Mouse (Mus musculus): ENCODE results near the gene Irf6.

Gene Irf6

DNA sequence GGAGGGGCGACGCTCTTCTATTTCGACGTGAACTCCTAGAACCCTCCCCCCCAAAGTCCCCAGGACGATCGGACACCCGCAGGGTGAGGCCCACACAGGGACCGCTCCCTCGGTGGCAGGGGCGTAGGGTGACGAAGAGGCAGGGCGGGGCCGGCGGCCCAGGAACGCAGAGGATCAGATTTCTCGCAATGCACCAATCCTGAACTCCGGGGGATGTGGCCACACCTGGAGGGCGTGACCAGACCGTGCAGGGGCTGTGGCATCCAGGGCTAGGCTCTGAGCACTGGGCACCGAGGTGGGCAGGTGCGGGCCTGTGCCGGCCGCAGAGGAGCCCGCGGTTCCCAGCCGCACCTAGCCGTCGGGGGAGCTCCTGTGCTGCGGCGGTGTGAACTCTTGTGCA lies at the start of gene Irf6:
TSS of gene Irf6 (plus strand) at position 240 of the 400 bp plus-strand sequence.
- no peak for ATAC-seq (ENCODE audit: insufficient number of reproducible peaks, low FRiP score, low TSS enrichment)

DNA sequence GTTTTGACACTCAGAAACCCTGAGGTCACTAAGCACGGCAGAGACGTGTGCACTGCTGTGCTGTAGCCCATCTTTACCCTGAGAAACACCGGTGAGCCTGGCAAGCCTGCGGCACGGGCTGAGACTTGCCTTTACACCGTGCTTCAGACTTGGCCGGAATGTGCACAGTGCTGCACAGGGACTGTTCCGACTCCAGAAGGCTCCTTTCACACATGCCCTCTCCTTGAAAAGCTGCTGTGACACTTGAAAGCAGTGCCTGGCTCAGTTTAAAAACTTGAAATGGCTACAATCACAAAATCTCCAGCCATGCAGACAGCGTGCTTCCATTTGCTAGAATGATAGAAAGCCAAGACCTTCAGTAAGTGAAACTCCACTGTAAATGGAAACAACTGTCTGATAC lies 40.8 kb upstream of the Irf6 start:
- ATAC-seq (ENCODE audit: insufficient number of reproducible peaks, low FRiP score, low TSS enrichment): no peak

DNA sequence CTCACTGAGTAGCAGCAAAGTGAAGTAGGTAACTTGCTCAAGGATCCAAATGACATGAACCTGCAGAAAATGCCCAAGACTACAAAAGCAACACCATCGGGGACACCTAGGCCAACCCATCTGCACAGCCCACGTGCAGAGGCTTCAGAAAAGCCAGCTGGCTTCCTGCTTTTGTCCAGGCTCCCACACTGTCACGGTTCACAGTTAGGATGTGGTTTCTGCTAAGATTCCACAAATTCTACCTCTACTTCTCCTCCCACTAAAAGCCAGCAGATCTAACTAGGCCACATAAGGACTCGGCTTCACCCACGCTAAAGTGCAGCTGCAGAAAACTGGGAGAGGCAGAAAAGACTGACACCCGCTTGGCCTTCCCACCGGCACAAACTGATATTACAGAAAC lies 30.1 kb upstream of the Irf6 start:
- ATAC-seq (ENCODE audit: insufficient number of reproducible peaks, low FRiP score, low TSS enrichment): no peak

DNA sequence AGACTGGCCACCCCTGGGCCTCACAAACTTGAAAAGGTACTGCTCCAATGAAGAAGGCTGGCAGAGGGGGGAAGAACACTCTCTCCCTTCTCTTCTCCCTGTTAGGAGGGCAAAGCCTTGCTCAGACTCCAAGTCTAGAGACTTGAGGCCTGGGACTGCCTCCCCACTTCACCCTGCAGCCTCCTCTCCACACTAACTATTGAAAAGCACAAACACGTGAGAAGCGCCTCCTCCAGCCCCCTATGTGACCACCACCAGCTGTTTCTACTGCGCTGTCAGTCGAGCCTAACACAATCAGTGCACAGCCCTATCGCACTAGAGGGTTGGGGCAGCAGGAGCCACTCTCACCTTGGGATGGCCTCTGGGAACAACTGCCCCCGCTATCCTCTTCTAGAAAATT lies 29.6 kb upstream of the Irf6 start:
- ATAC-seq (ENCODE audit: insufficient number of reproducible peaks, low FRiP score, low TSS enrichment): no peak

DNA sequence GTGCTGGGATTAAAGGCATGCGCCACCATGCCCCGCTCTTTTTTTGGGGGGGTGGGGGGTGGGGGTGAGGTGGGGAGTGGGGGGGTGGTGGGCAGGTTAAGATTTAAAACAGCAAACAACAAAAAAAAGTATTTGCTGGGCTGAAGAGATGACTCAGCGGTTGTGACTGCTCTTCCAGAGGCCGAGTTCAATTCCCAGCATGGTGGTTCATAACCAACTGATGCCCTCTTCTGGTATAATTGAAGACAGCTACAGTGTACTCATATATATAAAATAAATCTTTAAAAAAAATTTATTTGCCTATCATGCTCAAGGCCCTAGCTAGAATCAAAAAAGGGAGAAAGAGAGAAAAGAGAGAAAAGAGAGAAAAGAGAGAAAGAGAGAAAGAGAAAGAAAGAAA lies 27.1 kb upstream of the Irf6 start:
- ATAC-seq (ENCODE audit: insufficient number of reproducible peaks, low FRiP score, low TSS enrichment): no peak

DNA sequence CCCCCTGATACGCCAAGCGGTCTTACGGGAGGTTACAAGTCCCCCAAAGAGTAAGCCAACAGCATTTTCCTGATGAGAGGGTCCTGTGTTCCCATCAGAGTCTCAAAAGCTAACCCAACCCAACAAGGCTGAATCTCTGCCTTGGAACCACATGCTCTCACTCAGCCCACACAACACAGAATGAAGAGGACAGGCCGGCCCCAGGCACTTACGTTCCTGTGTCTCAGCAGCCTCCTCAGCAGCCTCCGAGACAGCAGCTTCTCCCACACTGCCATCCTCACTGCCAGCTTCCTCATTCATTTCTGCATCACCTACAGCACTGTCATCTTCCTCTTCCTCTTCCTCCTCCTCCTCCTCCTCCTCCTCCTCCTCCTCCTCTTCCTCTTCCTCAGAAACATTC lies 24.9 kb upstream of the Irf6 start:
- ATAC-seq (ENCODE audit: insufficient number of reproducible peaks, low FRiP score, low TSS enrichment): no peak

DNA sequence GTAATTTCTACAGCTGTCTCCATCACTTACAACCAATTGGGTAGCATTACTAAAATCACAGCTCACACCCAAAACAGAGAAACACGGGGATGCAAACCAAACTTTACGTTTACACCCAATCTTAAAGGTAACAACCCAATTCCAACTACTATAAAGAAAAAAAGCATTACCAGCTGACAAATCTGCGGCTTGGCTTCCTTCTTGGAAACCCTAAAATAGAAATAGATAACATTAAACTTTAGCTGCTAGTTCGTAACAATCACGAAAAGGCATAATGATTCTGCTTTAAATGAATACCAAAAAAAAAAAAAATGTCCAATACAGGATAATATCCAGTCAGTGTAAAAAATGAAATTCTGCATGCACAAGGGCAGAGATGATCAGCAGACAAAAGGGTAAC lies 23.6 kb upstream of the Irf6 start:
- ATAC-seq (ENCODE audit: insufficient number of reproducible peaks, low FRiP score, low TSS enrichment): no peak

DNA sequence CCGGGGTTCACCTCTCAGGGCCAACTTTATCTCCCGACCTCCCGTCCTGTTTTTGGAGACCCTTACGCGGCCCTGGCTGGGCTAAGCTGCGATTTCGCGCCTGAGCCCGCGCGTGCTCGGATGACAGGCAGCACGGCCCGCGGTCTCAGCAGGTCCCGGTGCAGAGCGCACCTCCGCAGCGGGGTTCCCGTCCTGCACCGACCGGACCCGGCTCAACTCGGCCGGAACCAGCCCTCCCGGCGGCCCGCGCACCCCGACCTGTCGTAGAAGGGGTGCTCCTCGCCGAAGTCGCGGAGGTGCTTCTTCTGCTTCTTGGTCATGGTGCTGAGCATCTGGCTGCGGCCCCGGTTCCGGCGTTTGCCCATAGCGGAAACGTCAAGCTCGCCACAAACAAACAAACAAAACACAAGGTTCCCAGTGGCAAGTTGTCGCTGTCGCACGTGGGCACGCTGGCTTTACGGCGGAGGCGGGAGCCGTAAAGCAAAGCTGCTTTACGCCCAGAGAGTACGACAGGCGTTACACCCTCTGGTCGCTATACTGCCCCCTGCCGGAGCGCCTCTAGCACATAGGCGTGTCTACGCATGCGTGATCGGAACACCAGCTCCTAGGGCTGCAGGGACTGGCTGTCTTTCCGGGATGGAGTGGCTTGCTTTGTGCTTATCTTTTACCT lies 23.0 kb upstream of the Irf6 start, which contains the start of gene Diexf:
TSS of gene Diexf (minus strand) at position 487 of the 670 bp plus-strand sequence.
- ATAC-seq (ENCODE audit: insufficient number of reproducible peaks, low FRiP score, low TSS enrichment): peak; percentile 95

DNA sequence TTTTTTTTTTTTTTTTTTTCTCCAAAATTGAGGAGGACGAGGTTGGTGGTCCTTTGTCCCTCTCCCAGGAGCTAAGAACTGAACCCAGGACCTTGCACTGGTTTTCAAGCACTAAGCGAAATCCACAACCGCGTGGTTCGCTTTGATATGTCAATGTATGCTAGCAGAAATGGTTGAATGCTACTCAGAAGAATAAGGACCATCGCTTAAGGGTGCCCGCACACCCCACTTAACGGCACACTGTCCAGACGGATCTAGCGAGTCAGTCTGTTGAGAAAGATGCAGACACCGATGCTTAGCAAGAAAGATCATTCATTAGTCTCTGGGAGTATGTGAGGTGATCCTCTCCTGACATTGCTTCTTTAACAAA lies 22.5 kb upstream of the Irf6 start:
- ATAC-seq (ENCODE audit: insufficient number of reproducible peaks, low FRiP score, low TSS enrichment): peak; percentile 42

DNA sequence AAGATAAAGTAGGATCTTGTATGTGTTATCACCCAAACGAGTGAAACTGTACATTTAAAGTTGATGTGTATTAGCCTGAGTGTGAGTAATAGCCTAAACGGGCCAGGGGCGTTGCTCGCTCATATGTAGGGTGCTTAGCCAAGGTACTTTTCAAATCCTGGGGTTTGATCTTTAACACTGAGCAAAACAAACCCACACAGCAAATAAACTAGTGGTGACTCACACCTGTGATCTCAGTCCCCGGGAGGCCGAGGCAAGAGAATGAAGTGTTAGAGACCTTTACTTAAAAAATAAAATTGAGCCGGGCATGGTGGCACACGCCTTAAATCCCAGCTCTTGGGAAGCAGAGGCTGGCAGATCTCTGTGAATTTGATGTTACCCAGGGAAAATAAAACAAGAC lies 22.1 kb upstream of the Irf6 start:
- 0 out of 2 replicates have a peak, but pooled peaks have one; percentile 8 for ATAC-seq (ENCODE audit: insufficient number of reproducible peaks, low FRiP score, low TSS enrichment)

DNA sequence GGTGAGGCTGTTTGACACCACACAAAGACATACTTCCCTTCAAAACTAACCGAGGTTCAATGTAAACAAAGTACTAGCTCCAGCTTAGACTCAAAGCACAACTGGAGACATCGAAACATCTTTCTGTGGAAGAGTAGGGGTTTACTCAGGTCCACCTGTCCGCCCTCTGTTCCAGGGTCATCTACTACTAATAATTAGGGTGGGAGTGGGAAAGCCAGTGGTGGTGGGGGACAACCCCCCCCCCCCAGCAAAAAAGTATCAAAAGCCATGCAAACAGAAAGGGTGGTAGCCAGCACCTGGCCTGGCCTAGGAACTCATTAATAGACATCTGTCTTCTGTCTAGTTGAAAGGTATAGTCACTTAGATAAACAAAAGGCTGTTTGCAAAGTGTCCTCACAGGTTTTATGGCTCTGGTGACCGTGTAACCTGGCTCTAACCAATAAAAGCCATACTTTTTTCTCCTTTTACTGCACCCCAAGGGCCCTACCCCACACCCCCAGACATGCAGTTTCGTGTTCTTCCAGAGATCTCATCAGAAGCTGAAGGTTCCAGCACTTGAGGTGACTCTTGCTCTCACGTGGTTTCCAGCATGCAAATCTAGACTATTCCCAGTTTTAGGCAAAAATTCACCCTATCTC lies 21.5 kb upstream of the Irf6 start:
- no peak for ATAC-seq (ENCODE audit: insufficient number of reproducible peaks, low FRiP score, low TSS enrichment)

DNA sequence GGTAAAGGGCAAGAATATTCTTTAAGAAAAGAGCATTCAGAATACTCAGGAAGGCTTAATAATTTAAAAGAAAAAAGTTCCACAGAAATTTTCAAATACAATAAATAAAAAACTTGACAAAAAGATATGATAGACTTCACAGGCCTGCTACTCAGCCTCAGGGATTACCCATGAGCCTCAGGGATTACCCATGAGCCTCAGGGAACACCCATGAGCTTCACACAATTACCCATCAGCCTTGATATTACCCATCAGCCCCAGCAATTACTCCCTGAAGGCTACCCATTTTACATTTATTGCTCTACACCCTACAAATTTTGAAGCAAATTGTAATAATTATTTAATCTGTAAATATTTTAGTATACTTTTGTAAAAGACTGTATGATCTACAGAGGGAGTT lies 20.5 kb upstream of the Irf6 start:
- no peak for ATAC-seq (ENCODE audit: insufficient number of reproducible peaks, low FRiP score, low TSS enrichment)

DNA sequence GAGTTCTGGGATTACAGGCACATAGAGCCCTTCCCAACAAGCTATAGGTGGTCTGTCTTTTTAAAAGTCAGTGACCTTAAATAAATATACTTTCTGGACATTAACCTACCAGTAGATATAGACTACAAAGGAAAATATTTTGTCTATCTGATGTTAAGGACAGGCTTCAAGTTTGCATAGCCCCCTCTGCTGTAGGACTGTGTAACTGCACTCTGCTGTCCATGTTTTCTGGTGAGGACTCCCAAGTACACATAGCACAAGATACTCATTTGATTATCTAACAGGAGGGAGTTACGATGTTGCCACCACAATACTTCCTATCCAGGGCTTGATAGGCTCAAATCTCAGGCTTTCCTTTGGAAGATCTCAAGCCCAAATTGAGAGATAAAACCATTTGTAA lies 19.2 kb upstream of the Irf6 start:
- no peak for ATAC-seq (ENCODE audit: insufficient number of reproducible peaks, low FRiP score, low TSS enrichment)

DNA sequence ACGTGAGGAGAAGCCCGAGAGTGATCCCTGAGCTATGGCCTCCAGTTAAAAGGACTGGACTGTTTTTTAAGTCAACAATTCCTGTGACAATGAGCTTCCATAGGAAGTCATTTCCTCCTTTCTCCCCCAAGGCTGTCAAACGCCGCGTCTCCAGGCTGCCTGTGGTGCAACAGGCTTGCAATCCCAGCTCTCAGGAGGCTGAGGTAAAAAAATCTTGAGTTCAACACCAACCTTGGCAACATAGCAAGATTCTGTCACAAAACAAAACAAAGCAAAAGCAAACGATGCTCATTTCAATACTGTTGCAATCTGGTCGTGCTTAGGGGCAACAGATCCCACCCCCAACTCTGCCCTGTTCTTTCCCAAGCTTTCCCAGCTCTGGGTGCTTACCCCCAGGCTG lies 14.8 kb upstream of the Irf6 start:
- ATAC-seq (ENCODE audit: insufficient number of reproducible peaks, low FRiP score, low TSS enrichment): no peak

DNA sequence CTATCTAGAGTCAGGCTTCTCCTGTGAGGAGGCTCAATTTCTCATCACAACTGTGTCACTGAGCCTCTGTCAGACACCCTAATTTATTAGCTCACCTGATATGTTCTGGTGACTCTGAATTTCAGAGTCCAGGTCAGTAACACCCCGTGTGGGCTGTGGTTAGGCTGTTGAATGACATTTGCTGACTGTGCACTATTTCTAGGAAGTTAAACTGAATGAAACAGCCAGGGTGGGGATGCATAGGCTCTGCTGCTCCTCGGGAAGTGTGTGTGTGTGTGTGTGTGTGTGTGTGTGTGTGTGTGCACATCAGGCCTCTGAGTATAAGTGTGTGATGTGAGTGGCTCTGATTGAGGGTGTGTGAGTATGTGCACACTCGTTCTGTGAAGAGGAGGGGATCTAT lies 14.2 kb upstream of the Irf6 start:
- no peak for ATAC-seq (ENCODE audit: insufficient number of reproducible peaks, low FRiP score, low TSS enrichment)

DNA sequence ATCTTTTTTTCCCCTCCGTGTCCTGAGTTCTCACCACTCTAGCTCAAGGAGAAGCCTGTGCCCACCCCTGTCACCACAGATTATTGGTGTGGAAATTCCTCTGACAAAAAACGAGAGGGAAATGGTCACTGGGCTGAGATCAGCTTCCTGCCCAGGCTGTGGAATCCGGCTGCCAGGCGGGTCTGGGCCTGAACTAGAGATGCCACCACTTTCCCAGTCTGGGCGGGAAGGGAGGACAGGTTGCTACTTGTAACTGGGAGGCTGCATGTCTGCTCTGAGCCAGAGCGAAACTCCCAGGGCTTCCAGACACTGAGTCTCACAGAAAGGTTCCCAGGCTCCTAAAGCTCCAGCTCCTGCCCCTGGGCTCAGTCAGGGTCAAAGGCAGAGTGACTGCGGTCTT lies 11.8 kb upstream of the Irf6 start:
- no peak for ATAC-seq (ENCODE audit: insufficient number of reproducible peaks, low FRiP score, low TSS enrichment)

DNA sequence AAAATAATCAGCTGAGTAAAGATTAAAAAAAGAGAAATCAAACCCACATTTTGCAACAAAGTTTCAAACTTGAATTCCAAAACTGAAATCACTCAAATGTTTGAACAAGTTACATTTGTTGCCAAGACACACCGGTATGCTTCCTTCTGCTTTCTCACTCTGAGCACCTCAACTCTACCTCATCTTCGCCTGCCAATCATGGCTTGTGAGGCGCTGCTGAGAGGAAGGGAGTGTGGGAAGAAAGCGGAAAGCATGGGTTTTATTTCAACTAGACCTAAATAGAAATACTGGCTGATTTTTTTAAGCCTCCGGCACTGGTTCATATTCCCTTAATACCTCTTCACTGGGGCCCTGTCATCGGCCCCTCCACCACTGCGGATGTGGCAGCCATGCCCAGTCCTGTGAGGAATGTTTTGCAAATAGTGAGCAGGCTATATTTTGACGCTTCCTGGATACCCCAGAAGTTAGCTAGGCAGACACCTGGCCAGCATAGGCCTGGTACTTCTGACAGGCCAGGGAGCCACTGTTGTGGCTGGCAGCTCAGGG lies 10.3 kb upstream of the Irf6 start:
- ATAC-seq (ENCODE audit: insufficient number of reproducible peaks, low FRiP score, low TSS enrichment): no peak

DNA sequence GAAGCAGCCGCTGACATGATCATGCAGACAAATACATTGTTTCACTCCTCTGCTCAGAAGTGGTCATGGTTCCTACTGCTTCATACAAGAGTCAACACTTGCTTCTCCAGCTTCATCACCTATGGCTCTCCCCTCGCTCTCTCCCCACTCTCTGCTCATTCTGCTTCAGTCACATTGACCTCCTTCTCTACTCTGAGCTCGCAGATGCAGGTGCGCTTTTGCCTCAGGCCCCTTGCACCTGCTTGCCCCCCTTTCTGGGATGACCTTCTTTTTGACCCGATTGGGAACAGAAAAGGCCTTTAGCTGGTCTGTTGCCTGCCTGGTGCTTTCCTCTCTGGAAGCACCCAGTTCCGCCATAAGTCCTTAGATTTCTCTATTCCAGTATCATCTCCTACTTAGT lies 8.4 kb upstream of the Irf6 start:
- ATAC-seq (ENCODE audit: insufficient number of reproducible peaks, low FRiP score, low TSS enrichment): no peak

DNA sequence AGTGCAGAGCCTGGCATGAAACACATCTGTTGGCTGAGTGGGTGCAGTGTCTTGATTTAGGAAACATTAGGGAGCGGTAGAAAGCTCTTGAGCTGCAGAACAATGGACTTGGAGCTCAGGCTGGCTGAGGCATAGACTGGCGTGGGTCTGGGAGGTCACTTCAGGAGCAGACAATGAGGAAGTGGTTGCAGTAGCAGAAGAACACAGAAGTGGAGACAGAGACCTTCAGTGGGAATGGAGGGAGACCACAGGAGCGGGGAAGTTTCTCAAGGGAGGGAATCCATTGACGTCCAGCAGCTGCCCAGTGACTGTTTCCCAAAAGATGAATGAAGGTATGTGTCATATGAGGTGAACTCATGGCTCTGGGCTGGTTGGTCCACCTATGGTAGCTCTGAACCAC lies 7.8 kb upstream of the Irf6 start:
- no peak for ATAC-seq (ENCODE audit: insufficient number of reproducible peaks, low FRiP score, low TSS enrichment)

DNA sequence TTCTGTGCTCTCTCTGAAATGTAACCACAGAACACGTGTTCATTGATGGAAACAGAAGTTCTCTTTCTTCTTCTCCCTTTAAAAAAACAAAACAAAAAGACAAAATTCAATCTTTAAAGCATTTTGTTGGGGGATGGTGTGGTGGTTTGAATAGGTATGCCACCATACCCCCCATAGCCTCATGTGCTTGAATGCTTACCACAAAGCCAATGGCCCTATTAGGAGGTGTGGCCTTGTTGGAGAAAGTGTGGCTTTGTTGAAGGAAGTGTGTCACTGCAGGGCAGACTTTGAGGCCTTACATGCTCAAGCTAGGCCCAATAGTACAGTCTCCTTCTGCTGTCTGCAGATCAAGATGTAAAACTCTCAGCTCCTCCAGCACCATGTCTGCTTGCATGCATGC lies 6.5 kb upstream of the Irf6 start:
- ATAC-seq (ENCODE audit: insufficient number of reproducible peaks, low FRiP score, low TSS enrichment): no peak

DNA sequence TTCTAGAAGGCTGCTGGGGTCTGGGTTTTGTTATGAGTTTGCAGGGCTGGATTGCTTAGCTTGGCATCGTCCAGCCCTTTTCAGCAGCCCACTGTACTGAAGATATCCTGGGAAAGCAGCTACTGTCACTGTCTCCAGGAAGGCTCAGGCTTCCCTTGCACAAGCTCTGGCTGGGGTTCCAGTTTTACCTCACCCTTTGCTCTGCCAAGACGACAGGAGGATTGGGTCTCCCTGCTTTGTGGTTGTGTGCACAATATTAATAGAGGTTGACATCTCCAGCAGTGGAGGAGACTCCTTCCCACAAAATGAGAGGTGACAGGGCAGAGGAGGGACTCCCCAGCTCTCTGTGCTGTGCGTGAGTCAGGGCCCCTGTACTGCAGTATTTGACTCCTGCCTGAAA lies 3.7 kb upstream of the Irf6 start:
- ATAC-seq (ENCODE audit: insufficient number of reproducible peaks, low FRiP score, low TSS enrichment): no peak

DNA sequence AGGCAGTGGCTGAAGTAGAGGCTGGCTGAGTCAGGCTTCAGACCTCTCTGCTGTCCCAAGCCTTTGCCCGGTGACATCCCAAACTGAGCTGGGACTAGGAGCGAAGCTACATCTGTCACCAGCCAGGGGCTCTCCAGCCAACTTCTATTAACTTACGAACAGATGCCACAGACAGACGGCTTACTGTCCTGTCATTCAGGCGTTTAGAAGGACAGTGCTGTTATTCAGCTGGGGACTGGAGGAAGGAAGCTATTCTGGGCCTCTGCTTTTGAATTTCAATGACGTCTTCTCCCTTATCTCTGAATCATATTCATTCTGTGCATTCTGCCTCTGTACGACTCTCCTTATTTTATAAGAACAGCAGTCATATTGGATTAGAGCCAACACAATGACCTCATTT lies 1.8 kb upstream of the Irf6 start:
- ATAC-seq (ENCODE audit: insufficient number of reproducible peaks, low FRiP score, low TSS enrichment): no peak
